Mouse (Mus musculus) embryo, embryonic 10.5 days (tissue): ENCODE data around the gene Ttc34.

Experiments
- DNase-seq: peaks from one replicate; pipeline ENCODE4 v3.0.0-alpha.2; 2015; ENCODE audit warnings: low spot score

The Ttc34 gene

DNA sequence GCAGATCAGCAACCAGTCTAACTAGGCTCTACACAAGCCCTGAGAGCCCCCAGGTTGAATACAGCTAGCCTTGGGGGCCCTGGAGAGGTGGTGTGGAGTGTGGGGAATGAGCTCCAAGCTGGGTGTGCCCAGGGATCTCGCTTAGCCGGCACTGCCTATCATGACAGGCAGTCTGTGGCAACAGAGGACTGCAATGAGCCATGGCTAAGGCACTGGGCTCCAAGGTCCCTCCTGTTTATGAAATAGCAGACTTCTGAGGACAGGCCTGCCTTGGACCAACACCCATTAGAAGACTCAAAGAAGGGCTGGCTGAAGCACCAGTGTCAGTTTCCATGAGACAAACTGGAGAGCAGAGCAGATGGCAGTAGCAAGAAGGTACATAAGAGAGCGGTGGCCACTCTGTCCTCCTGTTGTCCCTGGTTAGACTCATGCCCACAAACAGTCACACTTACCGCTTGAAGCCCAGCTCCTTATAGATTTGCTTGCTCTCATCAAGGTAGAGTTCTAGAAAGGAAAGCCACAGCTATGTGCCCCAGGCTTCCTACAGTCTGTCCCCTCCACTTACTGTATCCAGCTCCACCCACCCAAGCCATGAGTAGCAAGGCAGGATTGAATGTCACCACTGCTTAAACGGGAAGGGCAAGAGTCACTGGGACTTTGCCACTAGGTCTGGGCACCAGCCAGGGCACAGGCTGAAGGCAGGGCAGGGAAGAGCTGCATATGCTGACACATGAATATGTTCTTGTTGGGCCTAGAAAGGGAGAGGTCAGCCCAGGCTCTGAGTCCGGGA, 60.6 kb downstream of the Ttc34 start:
- no peak for DNase-seq

- DNase-seq, result peak; percentile 96
These were observed 61.5 kb downstream of the Ttc34 start, which contains the start of gene Fam213b for GRCm38 (mm10) chr4:154898506-154899446. Gene Fam213b (minus strand): TSS chr4:154899135.

- DNase-seq, result no peak
These were observed 65.1 kb downstream of the Ttc34 start for GRCm38 (mm10) chr4:154902371-154902770.

DNA sequence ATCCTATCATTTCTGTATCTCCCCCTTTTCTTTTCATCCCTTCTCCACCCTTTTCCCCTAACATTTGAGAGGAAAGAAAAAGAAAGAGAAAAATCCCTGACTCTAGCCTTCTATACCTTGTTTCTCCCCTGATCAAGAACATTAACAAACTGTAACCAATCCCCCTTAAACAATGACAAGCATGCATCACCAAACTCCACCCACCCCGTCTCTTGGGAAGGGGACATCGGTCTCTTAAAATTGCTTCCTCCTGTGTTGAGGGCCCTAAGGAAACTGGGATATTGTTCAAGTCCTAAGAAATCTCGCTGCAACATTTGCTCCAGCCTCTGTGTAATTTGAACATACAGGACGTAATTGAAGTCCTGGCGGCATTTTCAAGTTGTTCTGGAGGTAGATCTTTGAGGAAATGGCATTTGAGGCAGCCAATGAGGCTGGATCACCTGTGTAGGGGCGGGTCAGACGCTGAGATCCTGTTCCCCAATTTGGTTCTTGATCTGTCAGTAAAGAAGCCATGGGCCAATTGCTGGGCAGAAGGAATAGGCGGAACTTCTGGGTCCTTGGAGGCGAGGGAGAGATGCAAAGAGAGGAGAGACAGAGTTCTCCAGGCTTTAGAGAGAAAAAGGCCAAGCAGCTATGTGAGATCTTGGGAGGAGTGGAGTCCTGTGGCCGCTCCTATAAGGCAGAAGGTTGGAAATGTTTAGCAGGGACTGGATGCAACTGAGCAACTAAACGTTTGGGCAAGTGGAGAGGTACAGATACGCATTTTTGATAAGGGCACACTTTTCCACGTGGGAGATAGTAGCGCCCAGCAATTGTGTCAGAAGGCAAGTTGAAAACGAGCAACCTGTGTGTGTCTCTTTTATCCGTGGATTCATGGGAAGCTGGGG, 67.2 kb downstream of the Ttc34 start:
- peak; percentile 94 for DNase-seq

DNA sequence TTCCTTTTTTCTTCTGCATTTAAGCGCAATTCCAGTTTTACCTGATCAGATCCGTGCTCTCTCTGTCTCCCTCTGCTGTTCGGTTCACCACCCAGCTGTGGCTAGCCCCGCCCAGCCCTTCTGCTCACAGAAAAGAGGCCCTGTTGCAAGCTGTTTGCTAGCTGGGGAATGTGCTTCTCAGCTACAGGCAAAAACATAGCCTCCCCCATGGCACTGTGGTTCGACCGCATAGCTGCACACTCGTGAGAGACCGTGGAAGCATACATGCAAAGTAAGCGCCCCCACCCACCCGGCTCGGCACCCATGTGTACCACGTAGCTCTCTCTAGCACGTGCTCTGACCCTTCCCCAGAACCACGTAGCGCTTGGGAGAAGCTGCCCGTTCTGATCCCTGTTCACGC, 70.6 kb downstream of the Ttc34 start:
- peak; percentile 88 for DNase-seq

GRCm38 (mm10) chr4:154908490-154908889, 71.2 kb downstream of the Ttc34 start:
- no peak for DNase-seq

GRCm38 (mm10) chr4:154910606-154911522, 73.6 kb downstream of the Ttc34 start:
- peak; percentile 42 for DNase-seq

GRCm38 (mm10) chr4:154911644-154912043, 74.4 kb downstream of the Ttc34 start:
- no peak for DNase-seq

GRCm38 (mm10) chr4:154913845-154914244, 76.6 kb downstream of the Ttc34 start:
- DNase-seq, result no peak

DNA sequence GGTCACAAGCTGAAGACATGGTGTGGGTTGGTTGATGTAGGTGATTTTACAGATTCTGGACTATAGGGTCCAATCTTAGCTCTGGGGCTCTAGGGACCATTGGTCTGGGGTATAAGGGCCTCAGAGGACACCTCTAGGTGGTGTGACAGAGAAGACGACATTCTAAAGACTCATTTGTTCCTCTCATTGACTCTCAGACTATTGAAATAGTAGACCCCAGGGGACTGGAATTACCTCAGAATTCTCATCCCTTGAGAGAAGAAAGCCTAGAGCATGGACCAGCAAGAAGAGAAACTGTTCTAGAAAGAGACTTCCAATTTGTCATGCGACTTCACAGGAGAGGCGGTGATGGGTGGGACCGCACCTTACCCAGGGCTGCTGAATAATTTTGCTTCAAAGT, 77.0 kb downstream of the Ttc34 start:
- no peak for DNase-seq

- no peak for DNase-seq
These were observed 77.4 kb downstream of the Ttc34 start for GRCm38 (mm10) chr4:154914707-154915106.

DNA sequence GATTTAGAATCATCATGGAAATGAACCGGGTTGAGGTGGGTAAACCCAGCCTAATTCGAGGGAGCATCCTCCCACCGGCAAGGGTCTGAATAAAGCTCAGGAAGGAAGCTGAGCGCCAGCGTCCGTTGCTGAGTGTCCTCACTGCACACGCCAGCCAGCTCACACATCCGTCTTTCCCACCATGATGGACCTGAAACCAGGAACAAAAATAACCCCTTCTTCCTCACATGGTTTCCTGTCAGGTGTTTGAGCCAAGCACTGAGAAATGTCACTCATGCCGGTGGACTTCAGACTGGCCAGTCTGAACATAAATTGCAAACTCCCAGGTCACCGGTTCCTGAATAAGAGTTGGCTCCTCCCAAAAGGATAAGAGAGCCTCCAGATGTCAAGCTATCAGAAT, 78.0 kb downstream of the Ttc34 start:
- no peak for DNase-seq

DNA sequence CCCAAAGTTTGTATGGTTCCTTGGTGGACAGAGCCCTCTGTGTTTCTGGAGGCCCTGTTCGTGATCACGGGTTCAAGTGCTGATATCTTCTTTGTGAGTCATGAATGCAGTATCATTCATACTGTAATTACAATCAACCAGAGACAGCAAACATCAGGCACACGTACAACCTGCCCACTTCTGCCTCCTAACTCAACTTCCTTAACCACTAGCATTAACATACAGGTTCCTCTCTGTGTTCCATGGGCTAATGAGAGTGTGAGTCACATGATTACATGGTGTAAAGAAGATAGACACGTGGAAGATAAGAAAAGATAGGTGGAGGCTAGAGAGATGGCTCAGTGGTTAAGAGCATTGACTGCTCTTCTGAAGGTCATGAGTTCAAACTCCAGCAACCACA, 79.4 kb downstream of the Ttc34 start:
- DNase-seq, result no peak
